In the genomic region with DNA sequence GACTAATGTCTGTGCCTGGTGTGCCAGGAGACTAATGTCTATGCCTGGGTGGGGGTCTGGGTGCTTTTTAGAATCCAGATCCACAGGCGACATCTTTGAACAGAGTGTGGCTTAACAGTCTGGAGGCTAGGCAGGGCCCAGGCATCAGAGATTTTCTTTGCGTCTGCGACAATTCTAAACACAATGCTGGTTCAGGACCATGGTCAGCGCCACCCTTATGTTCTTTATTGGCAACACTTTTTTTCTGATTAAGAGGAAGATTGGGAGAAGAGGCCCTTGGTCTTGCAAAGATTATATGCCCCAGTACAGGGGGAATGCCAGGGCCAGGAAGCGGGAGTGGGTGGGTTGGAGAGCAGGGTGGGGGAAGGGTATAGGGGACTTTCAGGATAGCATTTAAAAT, we compare ENCODE assay signal across 9 mouse cellular contexts.
DNase-seq lines count a peak whose midpoint lies in the region; ATAC-seq lines count a peak whose summit lies in the region.
"Had no signal": no experiment of that assay in that cellular context is flagged by ENCODE, and none has a peak within 500 bp of the region (broad histone marks: within the 10 kb centered on the region; RNA-seq: fewer than 3 reads in every experiment).

No protein-coding gene starts in this region.

- no peak overlapping the region for H3K4me2 ChIP-seq in forebrain, embryonic 11.5 days (ENCODE audit: low read depth, low read length, severe bottlenecking)
- H3K4me2 ChIP-seq in forebrain, embryonic 13.5 days = no peak overlapping the region
- H3K4me2 ChIP-seq: limb, embryonic 13.5 days had no signal

- H3K9ac ChIP-seq in forebrain, embryonic 11.5 days (ENCODE audit: low read length) = no peak overlapping the region
- H3K9ac ChIP-seq in forebrain, embryonic 13.5 days = no peak overlapping the region
- H3K9ac ChIP-seq: limb, embryonic 13.5 days had no signal

- H3K4me1 ChIP-seq in forebrain, embryonic 11.5 days (replicated peaks; ENCODE audit: control insufficient read depth, insufficient read depth, low read length) = peaks cover 12% of the 10 kb centered on the region
- H3K4me1 ChIP-seq in forebrain, embryonic 13.5 days = peaks cover 40% of the 10 kb centered on the region

- peak; percentile 80 for DNase-seq in forebrain, embryonic 11.5 days (ENCODE audit: low spot score)
- DNase-seq in ovary, postnatal 10 days (ENCODE audit: low spot score) = peak; percentile 31
- DNase-seq in ovary, adult 18-20 months (ENCODE audit: low spot score) = no peak
- DNase-seq in kidney, postnatal 14 days = peak; percentile 57
- DNase-seq in thymus, postnatal 0 days (ENCODE audit: low spot score) = peak; percentile 10
- DNase-seq in layer of hippocampus, postnatal 10 days (ENCODE audit: low spot score in 2 of 2) = no peak
- DNase-seq in cerebellum, adult 11-12 months = no peak

- 35% methylated on average over 5 of the region's 5 CpGs for WGBS in forebrain, embryonic 11.5 days
- 23% methylated on average over 5 of the region's 5 CpGs for WGBS in forebrain, embryonic 13.5 days

- no peak overlapping the region for H3K4me3 ChIP-seq in forebrain, embryonic 11.5 days (ENCODE audit: low read depth, low read length)
- H3K4me3 ChIP-seq in forebrain, embryonic 13.5 days = no peak overlapping the region
- H3K4me3 ChIP-seq: limb, embryonic 13.5 days had no signal

- H3K27me3 ChIP-seq in forebrain, embryonic 11.5 days (ENCODE audit: control insufficient read depth, insufficient read depth, low read length) = no peaks in the 10 kb centered on the region
- no peaks in the 10 kb centered on the region for H3K27me3 ChIP-seq in forebrain, embryonic 13.5 days

- H3K27ac ChIP-seq in forebrain, embryonic 11.5 days (ENCODE audit: low read depth, low read length) = no peak overlapping the region
- no peak overlapping the region for H3K27ac ChIP-seq in forebrain, embryonic 13.5 days
- H3K27ac ChIP-seq: limb, embryonic 13.5 days had no signal

- no peaks in the 10 kb centered on the region; the same call in 1 of the 2 replicates for H3K9me3 ChIP-seq in forebrain, embryonic 11.5 days (ENCODE audit: control insufficient read depth, low read length)
- H3K9me3 ChIP-seq in forebrain, embryonic 13.5 days (replicated peaks) = no peaks in the 10 kb centered on the region
- H3K9me3 ChIP-seq: limb, embryonic 13.5 days had no signal

- no peaks in the 10 kb centered on the region for H3K36me3 ChIP-seq in forebrain, embryonic 11.5 days (ENCODE audit: control insufficient read depth, insufficient read depth, low read length)
- H3K36me3 ChIP-seq in forebrain, embryonic 13.5 days (ENCODE audit: poor library complexity, severe bottlenecking) = no peaks in the 10 kb centered on the region
- H3K36me3 ChIP-seq: limb, embryonic 13.5 days had no signal

- ATAC-seq in forebrain, embryonic 11.5 days (replicated peaks; ENCODE audit: low FRiP score) = no peak
- no peak for ATAC-seq in forebrain, embryonic 13.5 days

Comparison
In these comparisons a context has a peak if more than half of its experiments do, and no peak if none do; other contexts are left out.
1. DNase-seq: peak in forebrain, embryonic 11.5 days (single experiment), ovary, postnatal 10 days (single experiment), kidney, postnatal 14 days (single experiment) and thymus, postnatal 0 days (single experiment); none in ovary, adult 18-20 months (single experiment), layer of hippocampus, postnatal 10 days (0 of 2) and cerebellum, adult 11-12 months (single experiment).